Mouse (Mus musculus): ENCODE measurements around the gene Adam6b.

DNA sequence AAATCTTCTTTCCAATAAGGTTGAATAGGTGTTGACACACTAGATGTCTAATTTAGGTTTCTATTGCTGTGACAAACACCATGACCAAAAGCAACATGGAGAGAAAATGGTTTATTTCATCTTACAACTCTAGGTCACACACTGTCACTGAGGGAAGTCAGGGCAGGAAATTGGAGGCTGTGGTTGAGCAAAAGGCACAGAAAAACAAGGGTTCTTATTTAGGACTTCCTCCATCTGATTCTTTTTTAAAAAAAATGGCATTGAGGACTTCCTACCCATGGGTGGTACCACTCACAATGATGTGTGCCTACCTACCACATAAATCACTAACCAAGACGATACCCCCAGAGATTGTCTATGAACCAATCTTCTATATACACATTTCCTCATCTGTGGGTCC lies 43.2 kb upstream of the Adam6b start:
- TF ChIP-seq POLR2A (IDR thresholded peaks at IDR 0.05; ENCODE audit: borderline replicate concordance, low read depth, low read length) (no peak), CTCF (IDR thresholded peaks at IDR 0.05; ENCODE audit: low read depth, low read length) (no peak)

All from bone marrow macrophage, adult 2 months (primary cell).